Mouse (Mus musculus) mature B cell (primary cell): ENCODE measurements around the gene Cytl1.

ENCODE experiments used
- in situ Hi-C: fragments of 300-500 bp; cut with MboI; formaldehyde crosslinking; loops from 2 replicates; pipeline ENCODE4 v1.14.3; 2019

Gene Cytl1

GRCm38 (mm10) chr5:37735224-37735623 is at the start of gene Cytl1:
Cytl1 (plus strand) TSS chr5:37735519.
- in situ Hi-C loops: no loop called here

GRCm38 (mm10) chr5:37692759-37693158 is 42.6 kb upstream of the Cytl1 start:
- in situ Hi-C loops: no loop called here

GRCm38 (mm10) chr5:37695773-37696172 is 39.5 kb upstream of the Cytl1 start:
- in situ Hi-C loops: no loop called here

GRCm38 (mm10) chr5:37697286-37697685 is 38.0 kb upstream of the Cytl1 start:
- in situ Hi-C loops: no loop called here

- in situ Hi-C loops: no loop called here
Observed at GRCm38 (mm10) chr5:37699757-37700156, 35.6 kb upstream of the Cytl1 start.

- in situ Hi-C loops: no loop called here
Observed at GRCm38 (mm10) chr5:37704962-37705361, 30.4 kb upstream of the Cytl1 start.

- in situ Hi-C loops: no loop called here
Observed at GRCm38 (mm10) chr5:37708124-37708523, 27.2 kb upstream of the Cytl1 start.

GRCm38 (mm10) chr5:37709257-37709904 is 25.9 kb upstream of the Cytl1 start:
- in situ Hi-C loops: no loop called here

GRCm38 (mm10) chr5:37716505-37717372 is 18.6 kb upstream of the Cytl1 start, which contains the start of gene Stk32b:
Stk32b (minus strand) TSS chr5:37717171.
- in situ Hi-C loops: no loop called here

GRCm38 (mm10) chr5:37717384-37717963 is 17.8 kb upstream of the Cytl1 start:
- in situ Hi-C loops: no loop called here

GRCm38 (mm10) chr5:37720670-37721069 is 14.6 kb upstream of the Cytl1 start:
- in situ Hi-C loops: no loop called here

- in situ Hi-C loops: no loop called here
Observed at GRCm38 (mm10) chr5:37725220-37725886, 10.0 kb upstream of the Cytl1 start.

- in situ Hi-C loops: no loop called here
Observed at GRCm38 (mm10) chr5:37730781-37731180, 4.5 kb upstream of the Cytl1 start.

GRCm38 (mm10) chr5:37736213-37736612 is 894 bp downstream of the Cytl1 start:
- in situ Hi-C loops: no loop called here

GRCm38 (mm10) chr5:37743889-37744707 is 8.8 kb downstream of the Cytl1 start:
- in situ Hi-C loops: no loop called here

- in situ Hi-C loops: no loop called here
Observed at GRCm38 (mm10) chr5:37752027-37752967, 17.0 kb downstream of the Cytl1 start.

- in situ Hi-C loops: no loop called here
Observed at GRCm38 (mm10) chr5:37753366-37753765, 18.0 kb downstream of the Cytl1 start.

GRCm38 (mm10) chr5:37762046-37762445 is 26.7 kb downstream of the Cytl1 start:
- in situ Hi-C loops: no loop called here

GRCm38 (mm10) chr5:37765851-37766250 is 30.5 kb downstream of the Cytl1 start:
- in situ Hi-C loops: no loop called here

- in situ Hi-C loops: no loop called here
Observed at GRCm38 (mm10) chr5:37767231-37767630, 31.9 kb downstream of the Cytl1 start.
